Mouse (Mus musculus) frontal cortex, postnatal 14 days (tissue): ENCODE measurements around the gene Pdzrn4.
A peak's percentile ranks its signal among the peaks of the same experiment; 100 is the strongest.
"Not testable (repeated sequence)": the region's sequence is repeated elsewhere in the genome, so short reads cannot be mapped to it uniquely, and the experiment has no call there.

Source experiments
- DNase-seq, 2 experiments: peaks; one replicate each; pipeline ENCODE4 v3.0.0; 2022; ENCODE audit warnings: low spot score in 2 of 2

The Pdzrn4 gene

DNA sequence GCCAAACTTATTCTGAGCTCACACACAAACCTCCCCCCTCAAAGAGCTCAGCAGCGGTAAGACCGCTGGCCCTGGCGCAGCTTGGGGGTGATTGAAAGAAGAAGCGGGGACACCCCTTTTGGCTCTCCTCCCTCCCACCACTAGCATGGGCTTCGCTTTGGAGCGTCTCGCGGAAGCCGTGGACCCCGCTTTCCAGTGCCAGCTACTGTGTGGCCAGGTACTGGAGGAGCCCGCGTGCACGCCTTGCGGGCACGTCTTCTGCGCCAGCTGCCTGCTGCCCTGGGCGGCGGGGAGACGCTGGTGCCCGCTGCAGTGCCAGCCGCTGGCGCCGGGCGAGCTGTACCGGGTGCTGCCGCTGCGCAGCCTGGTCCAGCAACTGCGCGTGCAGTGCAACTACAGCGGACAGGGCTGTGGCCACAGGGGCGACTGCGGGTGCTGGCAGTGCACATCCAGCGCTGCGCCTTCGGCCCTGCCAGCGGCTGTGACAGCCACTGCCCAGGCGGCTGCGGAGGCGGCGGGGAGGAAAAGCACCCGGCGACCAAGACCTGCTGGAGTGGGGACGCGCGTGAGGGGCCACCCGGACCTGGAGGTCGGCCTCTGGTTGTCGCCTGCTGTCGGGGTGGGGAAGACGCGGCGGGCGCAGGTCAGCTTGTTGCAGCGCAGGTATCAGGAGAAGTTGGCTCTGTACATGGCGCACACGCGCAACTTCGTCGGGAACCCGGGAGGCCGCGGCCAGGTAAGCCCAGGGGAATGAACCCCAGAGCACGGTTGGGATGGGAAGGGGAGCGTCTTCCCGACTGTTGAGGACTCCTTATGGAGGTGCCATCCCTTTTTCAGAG, at the start of gene Pdzrn4:
Gene Pdzrn4 (plus strand): TSS at position 112 of the 839 bp plus-strand sequence.
- peak; percentile 12 to 35 for DNase-seq

DNA sequence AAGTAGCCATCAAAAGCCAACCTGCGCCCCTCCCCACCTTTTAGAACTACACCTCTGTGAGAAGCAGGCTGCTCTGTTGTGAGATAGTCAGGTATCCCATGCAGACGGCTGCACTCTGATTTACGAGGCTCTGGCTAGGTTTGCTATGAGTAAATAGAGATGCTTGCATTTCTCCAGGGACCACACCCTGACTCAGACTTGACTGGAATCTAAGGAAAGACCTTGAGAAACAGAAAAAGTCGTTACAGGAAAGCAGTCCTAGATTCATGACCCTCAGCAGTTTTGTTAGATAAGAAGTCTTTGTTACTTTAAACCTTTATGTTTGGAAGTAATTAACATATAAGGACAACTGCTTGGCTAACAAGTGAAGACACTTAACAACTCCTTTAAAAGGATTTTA, 49.3 kb upstream of the Pdzrn4 start:
- no peak for DNase-seq

DNA sequence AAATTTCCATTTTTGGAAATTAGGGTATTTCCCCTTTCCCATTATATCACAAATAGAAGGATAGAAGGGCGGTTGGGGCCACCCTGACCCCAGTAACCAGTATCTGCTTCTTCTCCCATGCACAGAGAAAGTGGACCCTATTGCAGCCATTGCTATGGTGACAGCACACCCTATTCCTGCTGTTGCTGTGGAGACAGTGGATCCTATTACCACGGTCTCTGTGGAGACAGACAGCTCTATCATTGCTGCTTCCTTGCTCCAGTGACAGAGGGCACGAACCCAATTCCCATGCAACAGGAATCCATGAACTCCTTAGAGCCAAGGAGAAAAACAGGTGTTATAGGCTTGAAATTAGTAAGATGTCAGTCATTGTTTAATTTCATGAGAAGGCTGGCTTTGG, 48.8 kb upstream of the Pdzrn4 start:
- DNase-seq = no peak

DNA sequence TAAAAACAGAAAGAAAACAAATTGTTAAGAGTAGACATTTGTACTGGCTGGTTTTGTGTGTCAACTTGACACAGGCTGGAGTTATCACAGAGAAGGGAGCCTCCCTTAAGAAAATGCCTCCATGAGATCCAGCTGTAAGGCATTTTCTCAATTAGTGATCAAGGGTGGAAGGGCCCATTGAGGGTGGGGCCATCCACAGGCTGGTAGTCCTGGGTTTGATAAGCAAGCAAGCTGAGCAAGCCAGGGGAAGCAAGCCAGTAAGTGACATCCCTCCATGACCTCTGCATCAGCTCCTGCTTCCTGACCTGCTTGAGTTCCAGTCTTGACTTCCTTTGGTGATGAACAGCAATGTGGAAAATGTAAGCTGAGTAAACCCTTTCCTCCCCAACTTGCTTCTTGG, 48.2 kb upstream of the Pdzrn4 start:
- DNase-seq = not testable (repeated sequence)

DNA sequence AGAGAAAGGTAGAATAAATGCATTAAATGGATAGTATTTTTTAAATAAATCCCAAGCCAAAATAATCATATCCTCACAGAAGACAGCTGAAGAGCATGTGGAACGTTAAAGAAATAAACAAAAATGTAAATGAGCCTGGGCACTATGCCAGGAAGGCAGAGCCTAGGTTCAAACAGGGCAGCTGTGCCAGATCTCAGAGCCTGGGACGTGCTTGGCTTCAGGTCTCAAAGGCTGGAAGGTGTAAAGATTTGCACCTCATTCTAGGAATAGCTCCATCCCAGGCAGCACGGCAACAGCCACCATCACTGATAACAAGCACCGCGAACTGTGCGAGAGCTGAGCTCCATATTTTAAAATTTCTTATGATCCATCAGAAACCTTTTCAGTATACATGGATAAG, 32.5 kb upstream of the Pdzrn4 start:
- no peak for DNase-seq

DNA sequence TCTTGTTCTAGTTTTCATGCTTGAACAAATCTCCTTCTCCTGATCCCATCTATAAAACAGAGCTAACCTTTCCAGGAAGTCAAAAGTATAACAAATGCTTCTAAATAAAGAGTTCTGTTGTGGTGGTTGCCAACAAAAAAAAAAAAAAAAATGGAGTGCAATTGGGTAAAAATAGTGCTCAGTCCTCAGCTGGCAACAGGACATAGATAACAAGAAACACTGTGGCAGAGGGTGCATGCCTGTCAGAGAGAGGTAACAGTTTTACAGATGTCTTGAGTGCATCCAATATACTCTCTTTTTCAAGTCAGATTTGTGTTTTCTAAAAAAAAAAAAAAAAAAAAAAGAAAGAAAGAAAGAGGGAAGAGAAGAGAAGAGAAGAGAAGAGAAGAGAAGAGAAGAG, 32.1 kb upstream of the Pdzrn4 start:
- DNase-seq = no peak

DNA sequence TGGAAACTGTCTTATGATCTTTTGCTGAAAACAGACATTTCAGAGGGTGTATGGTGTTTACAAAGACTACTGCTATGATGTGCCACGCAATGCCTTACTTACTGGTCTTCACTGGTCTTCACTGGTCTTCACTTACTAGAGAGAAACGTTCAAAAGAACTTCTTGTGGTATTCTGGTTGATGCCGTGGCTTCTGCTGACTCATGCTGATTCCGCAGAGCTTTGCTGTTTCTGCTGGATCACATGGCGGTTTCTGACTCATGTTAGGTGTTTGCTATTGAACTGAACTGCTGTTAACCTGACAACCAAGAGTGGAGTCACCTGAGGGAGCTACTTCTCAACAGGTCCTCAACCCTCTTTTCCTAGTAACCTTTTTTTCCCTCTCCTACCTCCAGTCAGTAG, 1.9 kb upstream of the Pdzrn4 start:
- DNase-seq = no peak

DNA sequence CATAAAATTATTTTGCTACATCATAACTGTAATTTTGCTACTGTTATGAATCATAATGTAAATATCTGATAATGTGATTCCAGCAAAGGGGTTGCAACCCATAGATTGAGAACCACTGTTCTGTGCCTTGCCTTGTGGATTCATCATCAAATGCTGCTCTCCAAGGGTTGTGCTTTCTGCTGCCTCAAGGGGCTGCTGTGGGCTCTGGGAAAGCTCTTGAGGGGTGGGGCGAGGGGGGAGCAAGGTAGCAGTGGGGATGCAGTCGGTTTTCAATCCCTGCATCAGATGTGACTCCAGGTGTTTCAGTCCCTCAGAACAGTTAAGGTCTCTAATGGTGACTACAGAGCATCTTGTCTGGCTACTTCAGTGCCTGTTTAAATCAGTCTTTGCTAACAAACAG, 2.1 kb downstream of the Pdzrn4 start:
- no peak for DNase-seq

DNA sequence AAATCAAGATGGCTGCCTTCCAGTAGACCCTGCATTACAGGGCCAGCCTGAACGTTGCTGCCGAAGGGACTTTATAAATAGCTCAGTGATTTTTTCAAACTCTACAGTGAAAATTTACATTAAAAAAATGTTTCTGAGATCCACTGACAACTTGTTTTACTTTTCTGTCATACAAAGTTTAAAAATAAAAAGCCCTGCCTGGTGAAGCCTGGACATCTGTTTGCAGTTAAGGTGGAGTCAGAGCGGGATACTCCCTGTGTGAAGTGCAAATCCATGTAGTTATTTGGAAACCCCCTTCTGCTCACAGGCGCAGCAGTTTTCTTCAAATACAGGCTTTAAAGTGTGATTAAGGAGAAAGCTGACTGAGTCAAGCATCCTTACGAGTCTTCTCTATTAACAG, 2.6 kb downstream of the Pdzrn4 start:
- DNase-seq = peak in 1 of 2 experiments; percentile 4

DNA sequence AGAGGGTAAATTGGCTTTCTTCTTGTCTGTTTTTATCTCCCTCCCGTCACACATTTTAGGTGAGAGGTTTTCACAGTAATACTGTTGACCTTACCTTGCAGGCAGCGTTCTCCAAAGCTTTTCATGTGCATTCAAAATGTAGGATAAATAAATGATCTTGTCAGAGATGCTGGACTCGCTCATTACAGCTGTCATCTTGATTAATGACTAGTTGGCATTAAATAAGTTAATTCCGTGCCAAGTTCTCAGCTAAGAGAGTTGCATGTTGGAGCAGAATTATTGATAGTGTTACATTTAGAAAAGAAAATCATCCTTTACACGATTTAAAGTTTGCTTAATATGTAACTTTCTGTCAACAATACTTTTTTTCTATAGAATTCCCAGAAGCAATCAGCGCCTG, 4.9 kb downstream of the Pdzrn4 start:
- DNase-seq = no peak

DNA sequence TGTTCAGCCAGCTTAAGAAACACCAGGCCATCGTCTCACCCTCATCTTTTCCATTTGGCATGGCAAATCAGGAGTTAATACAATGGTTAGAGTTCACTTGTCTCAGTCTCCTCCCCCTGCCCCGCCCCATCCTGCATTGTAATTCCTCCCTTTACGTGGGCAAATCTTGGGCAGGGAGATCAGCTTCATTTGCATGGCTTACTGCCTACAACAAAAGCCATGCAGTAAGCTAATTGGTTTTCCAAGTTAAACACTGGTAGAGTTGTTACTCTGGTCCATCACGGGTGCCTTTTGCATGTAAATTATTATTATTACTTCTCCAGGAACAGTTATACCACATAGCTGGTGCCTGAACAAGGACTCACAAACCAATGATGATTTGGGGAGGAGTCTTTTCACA, 18.6 kb downstream of the Pdzrn4 start:
- DNase-seq = no peak

DNA sequence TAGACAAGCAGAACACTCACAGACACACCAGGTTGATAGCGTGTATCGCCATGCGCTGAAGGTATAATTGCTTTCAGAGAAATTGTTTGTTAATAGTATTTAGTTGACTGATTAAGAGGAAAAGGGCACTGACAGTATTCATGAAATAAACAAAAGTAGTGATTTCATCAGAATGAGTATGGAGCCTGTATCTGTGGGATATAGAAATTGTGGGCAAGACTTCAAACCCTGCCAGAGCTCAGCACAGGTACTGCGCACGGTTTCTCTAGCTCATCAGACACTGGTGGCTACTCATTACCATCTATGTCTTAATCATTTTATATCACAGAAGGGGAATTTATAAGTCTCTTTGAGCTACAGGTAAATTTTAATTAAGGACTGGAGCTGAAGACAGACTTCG, 19.5 kb downstream of the Pdzrn4 start:
- DNase-seq = no peak

DNA sequence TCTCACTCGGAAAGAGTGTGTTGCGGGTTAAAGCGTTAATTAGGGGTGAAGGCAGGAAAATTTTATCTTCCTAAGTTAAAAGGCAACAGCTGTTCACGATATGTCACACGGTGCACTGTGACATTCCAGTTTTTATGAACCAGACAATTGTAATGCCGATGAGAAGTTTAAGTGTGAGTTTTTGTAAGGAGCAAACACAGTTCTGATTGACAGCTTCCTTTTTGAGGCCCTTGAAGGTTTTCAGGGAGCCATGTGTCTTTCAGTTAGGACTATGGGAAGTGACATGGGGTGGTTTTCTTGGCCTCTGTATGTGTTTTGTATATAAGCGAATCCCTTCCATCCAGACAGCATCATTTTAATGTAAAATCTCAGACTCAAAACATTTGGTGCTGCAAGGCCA, 20.0 kb downstream of the Pdzrn4 start:
- no peak for DNase-seq

DNA sequence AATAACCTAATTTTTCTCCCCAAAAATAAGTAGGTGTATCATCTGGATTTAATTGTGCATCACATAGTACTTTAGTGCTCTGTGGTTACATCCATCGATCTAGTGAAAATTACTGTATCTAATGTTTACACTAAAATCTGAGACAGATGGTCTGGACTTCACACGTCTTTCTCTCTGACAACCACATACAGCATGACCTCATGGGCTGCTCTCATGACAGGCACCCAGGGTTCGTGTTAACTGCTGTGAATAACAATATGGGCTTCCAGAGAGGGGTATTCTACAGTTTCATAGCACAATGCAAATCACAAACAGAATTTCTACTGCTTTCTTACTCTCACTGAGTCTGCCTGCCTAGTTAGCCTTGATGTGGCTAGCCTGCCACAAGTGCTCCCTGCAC, 20.4 kb downstream of the Pdzrn4 start:
- no peak for DNase-seq

DNA sequence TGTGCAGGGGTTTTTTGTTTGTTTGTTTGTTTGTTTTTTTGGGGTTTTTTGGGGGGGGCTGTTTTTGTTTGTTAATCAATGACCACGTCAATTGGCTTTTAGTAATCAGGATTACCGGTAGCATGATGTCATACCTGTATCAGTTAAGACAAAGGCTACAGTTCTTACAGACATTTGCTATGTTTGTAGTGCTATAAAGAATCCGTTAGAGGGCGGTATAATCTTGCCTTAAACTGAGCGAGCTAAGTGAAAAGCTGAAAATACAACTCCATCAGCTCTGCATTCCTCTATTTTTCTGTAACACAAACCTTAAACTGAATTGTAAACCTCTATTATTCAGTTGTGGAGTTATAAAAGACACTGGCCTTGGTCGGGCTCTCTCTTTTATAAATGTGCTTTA, 37.9 kb downstream of the Pdzrn4 start:
- no peak for DNase-seq

DNA sequence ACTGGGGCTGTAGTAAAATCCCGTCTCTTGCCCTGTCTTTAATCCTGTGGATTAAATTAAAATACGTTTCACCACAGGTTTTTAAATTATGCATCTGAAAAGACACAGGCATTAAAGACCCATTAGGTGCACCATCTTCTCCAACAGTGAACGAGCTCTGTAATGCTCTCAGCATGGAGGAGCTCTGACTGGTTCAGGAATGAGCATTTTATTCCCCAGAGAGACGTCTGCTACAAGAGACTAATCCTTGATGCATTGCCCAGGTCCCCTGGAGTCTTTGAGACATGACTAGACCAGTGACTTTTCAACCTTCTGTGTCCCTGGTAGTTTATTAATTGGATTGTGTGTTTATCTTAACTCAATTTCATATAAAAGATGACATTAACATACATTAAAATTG, 38.6 kb downstream of the Pdzrn4 start:
- no peak for DNase-seq

DNA sequence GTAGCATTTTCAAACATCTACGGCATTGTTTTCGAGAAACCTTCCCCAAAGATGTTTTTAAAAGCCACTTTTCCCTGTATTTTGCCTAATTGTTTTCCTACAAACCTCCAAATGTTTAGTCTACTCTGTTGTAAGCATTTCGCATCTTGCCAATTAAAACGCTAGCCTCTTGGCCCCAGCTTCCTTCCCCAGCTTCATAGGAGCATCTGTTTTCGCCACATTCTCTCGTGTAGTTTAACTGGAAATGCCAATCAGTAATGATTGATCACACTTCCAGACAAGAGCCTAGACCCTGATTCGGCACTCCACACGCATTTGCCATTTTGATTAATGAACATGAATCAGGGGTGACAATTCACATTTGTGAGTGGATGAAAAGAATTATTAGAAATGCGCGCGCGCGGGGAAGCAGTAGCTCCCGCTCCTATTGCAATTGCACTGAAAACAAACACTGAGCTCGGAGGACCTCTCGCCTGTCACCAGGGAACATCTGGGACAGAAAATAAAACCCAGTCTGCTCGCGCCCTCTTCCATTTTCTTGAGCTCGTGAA, 45.0 kb downstream of the Pdzrn4 start:
- no peak for DNase-seq

DNA sequence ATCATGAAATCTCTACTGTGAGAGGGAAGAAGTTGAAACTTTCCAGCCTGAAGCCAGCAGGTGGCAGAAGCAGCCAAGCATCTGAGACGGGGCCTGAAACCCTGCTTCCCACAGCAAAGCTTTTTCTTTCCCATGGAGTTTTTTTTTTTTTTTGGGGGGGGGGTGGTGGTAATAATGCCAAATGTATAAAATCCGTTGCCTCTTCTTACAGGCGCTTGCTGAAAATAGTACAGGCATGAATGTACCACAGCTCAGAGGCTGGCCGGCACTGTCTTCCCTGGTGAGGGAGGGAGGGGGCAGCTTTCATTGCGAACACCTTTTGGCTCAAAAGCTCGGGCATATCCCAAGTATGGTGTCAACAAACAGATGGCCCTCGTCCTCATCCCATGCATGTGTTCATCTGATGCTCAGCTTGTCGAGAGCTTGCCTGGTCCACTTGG, 51.0 kb downstream of the Pdzrn4 start:
- peak; percentile 13 to 34 for DNase-seq

DNA sequence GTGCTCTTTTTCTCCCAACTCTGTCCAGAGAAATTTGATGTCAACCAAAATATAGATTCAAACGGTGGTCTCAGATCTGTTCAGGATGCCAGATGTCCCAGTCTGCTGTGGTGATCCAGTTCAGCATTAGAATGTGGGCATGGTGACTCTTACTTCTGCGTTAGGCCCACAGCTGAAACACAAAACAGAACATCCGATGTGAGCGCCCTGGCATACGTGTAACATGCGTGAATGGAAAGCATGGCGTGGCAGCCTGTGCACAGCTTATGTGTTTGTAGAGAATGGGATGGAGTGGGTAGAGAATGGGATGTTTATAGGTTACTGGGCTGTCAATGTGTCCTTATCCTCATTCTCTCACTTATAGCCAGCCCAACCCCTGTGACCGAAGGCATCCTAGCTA, 52.4 kb downstream of the Pdzrn4 start:
- no peak for DNase-seq

DNA sequence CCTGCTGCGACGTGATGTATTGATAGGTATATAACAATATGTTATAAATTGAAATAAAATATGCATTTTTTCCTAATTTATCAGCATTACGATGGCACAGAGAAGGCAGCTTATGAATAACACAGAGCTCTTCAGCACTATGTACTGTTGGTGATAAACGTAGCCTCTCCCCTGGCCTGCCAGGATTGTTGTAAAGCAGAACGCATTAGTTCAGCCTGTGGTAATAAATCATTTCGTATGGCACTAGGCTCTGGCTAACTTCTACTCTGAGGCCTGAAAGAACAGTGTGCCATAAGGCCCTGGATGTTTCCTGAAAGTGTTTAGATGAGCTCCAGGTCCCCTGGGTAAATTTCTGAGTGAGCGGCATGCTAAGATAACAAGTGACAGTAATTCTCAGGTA, 55.9 kb downstream of the Pdzrn4 start:
- DNase-seq = no peak

DNA sequence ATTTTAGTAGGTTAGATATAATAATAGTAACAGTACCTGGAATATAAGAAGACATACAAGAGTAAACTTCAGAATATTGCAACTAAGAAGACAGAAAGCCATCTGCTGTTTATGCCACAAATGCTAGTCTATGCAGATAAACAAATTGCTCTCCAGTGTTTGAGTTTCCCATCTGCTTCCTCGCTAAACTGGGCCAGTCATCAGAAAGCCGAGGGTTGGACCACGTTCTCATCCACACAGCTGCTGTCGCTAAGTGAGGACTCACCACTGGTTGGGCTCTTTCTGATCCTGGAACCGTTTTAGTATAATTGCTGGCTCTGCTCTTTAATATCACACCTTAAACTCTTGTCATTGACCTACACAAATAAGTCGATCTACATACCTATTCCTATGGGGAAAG, 85.5 kb downstream of the Pdzrn4 start:
- no peak for DNase-seq

DNA sequence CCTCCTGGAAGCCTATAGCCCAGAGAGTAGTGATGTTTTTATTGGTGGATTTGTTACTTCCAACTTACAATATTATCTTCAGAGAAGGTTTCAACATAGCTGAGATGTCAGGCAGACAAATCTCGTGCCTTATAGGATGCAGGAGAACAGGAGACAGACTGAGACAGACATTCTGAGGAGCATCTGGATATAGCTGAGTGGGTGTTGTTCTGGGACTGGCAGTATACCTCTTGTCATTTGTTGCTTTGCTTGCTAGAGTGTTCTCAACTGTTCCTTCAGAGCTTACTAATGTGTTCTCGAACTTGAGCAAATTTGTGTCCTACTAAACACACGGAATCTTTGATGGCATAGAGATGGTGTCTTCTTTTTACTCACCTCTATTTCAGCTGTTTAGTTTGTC, 94.7 kb downstream of the Pdzrn4 start:
- DNase-seq = no peak

DNA sequence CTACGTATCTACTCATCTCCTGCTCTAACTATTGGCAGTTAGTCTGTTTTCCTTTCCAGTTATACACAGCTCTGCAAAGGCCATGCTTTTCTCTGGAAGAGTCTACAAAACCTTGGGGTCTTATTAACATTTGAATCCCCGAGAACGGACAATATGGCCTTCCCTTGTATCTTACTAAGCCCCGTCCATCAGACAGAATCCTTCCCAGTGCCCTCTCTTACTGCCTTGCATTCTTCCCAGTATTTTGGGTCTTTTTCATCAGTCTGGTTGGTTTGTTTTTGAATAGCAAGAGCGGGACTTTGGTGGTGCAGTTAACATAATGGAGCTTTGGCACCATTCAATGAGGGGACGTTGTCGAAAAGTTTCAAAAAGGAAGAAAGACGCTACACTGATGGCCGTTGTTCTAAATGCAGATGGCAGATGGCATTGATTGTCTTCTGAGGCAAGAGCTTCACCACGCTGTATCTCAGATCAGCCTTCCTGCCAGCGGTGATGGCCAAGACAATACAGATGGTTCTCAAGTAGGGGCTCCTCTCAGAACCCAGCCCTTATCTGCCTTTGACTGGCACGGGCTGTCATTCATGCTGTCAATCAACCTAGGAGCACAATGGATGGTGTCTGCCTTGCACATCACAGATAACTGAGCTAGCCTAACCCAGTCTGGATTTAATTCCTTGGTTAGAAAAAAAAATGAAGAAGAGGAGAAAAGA, 98.9 kb downstream of the Pdzrn4 start:
- no peak for DNase-seq
